Mouse (Mus musculus) heart, postnatal 0 days (tissue): ENCODE measurements around the gene Rptor. TPM values are rescaled to one million over a fixed set of nuclear protein-coding genes. Genes with fewer than 3 reads are reported as not detected.

Source experiments
- ATAC-seq: fragments of 200-750 bp; cut with Nextera tagmentation; 2 replicates; pipeline ENCODE4 v1.8.0; 2017; ENCODE audit warnings: low read depth, moderate number of reproducible peaks, moderate library complexity; ENCODE audit not compliant: insufficient read depth
- DNase-seq: peaks from one replicate; pipeline ENCODE4 v3.0.0-alpha.2; 2016; ENCODE audit warnings: low spot score
- H3K27ac ChIP-seq: fragments of 300-500 bp; sonication (generic); 2 replicates; pipeline ENCODE4 v1.5.1; 2014; ENCODE audit warnings: low read depth, mild to moderate bottlenecking
- H3K27me3 ChIP-seq: fragments of 300-500 bp; sonication (generic); 2 replicates; pipeline ENCODE4 v1.6.1; 2014; ENCODE audit warnings: low read length, mixed read lengths; ENCODE audit not compliant: control insufficient read depth, insufficient read depth
- H3K36me3 ChIP-seq: fragments of 300-500 bp; sonication (generic); replicated peaks from 2 replicates; pipeline ENCODE4 v1.6.1; 2014; ENCODE audit warnings: low read length, mixed read lengths; ENCODE audit not compliant: control insufficient read depth, insufficient read depth
- H3K4me1 ChIP-seq: fragments of 300-500 bp; sonication (generic); 2 replicates; pipeline ENCODE4 v1.6.1; 2014; ENCODE audit warnings: antibody characterized with exemption; ENCODE audit not compliant: control insufficient read depth, insufficient read depth
- H3K4me2 ChIP-seq: fragments of 300-500 bp; sonication (generic); 2 replicates; pipeline ENCODE4 v1.6.1; 2014; ENCODE audit warnings: low read depth, mild to moderate bottlenecking, low read length, moderate library complexity
- H3K4me3 ChIP-seq: fragments of 300-500 bp; sonication (generic); 2 replicates; pipeline ENCODE4 v1.5.1; 2014; ENCODE audit warnings: low read depth, low read length
- H3K9ac ChIP-seq: fragments of 300-500 bp; sonication (generic); replicated peaks from 2 replicates; pipeline ENCODE4 v1.6.1; 2014; ENCODE audit warnings: low read depth, low read length, mixed read lengths
- H3K9me3 ChIP-seq: fragments of 300-500 bp; sonication (generic); replicated peaks from 2 replicates; pipeline ENCODE4 v1.6.1; 2016; ENCODE audit warnings: low read length; ENCODE audit not compliant: control insufficient read depth
- CTCF ChIP-seq: IDR thresholded peaks from 2 replicates; pipeline ENCODE4 v1.5.1; 2016; ENCODE audit warnings: antibody characterized with exemption, control low read depth, low read depth
- EP300 ChIP-seq: IDR thresholded peaks from 2 replicates; pipeline ENCODE4 v1.6.1; 2016; ENCODE audit warnings: antibody characterized with exemption, low read depth
- WGBS: fragments of 180-500 bp; shearing (Covaris S2); extraction: QIAGEN DNeasy Blood & Tissue Kit; methylation state at CpG from one replicate; pipeline ENCODE4 v1.1.7; 2014; 5-methylcytosine and 5-hydroxymethylcytosine counted together
- polyA plus RNA-seq: library from polyadenylated mRNA; unstranded; fragments of >200 nt; fragmentation: Nextera tagmentation; extraction: Ambion mirVana; gene quantifications from 2 replicates; pipeline ENCODE4 v1.2.1, GENCODE M21; 2015
- total RNA-seq: library from RNA; depleted of rRNA; stranded (reverse); fragments of >200 nt; gene quantifications from 2 replicates; pipeline ENCODE4 v1.2.3, GENCODE M21; 2014; ENCODE audit warnings: low replicate concordance

Gene Rptor
- total and polyA plus RNA-seq, 2 experiments from 2014 or later: 4.8 to 39.8 TPM

GRCm38 (mm10) chr11:119641831-119642381 is 39.2 kb downstream of the Rptor start:
- H3K4me2 ChIP-seq: no peak overlapping the region
- H3K4me3 ChIP-seq: no peak overlapping the region
- DNase-seq: no peak
- H3K4me1 ChIP-seq: peaks cover 8% of the 10 kb centered on the region; the same call in 1 of the 2 replicates
- no peaks in the 10 kb centered on the region for H3K9me3 ChIP-seq
- H3K27ac ChIP-seq: no peak overlapping the region
- TF ChIP-seq CTCF (no peak), EP300 (no peak)
- ATAC-seq: no peak
- H3K36me3 ChIP-seq: no peaks in the 10 kb centered on the region; the same call in 1 of the 2 replicates
- H3K27me3 ChIP-seq: no peaks in the 10 kb centered on the region
- no peak overlapping the region for H3K9ac ChIP-seq
- WGBS: 77% methylated on average over 9 of the region's 9 CpGs

GRCm38 (mm10) chr11:119643347-119643746 is 40.6 kb downstream of the Rptor start:
- Histone ChIP-seq H3K9ac (no peak overlapping the region), H3K4me2 (no peak overlapping the region), H3K27ac (no peak overlapping the region), H3K4me3 (no peak overlapping the region), H3K9me3 (no peaks in the 10 kb centered on the region), H3K27me3 (no peaks in the 10 kb centered on the region), H3K36me3 (no peaks in the 10 kb centered on the region), H3K4me1 (peaks cover 8% of the 10 kb centered on the region; the same call in 1 of the 2 replicates)
- WGBS: 72% methylated on average over 7 of the region's 7 CpGs
- DNase-seq (no peak), ATAC-seq (no peak)
- TF ChIP-seq CTCF: no peak
- no peak for TF ChIP-seq EP300

- Histone ChIP-seq H3K9me3 (no peaks in the 10 kb centered on the region), H3K36me3 (no peaks in the 10 kb centered on the region), H3K27me3 (no peaks in the 10 kb centered on the region), H3K9ac (no peak overlapping the region), H3K4me2 (no peak overlapping the region), H3K4me3 (no peak overlapping the region), H3K4me1 (peaks cover 8% of the 10 kb centered on the region; the same call in 1 of the 2 replicates), H3K27ac (no peak overlapping the region)
- ATAC-seq (no peak), DNase-seq (no peak)
- no peak for TF ChIP-seq EP300
- TF ChIP-seq CTCF: no peak
- 30% methylated on average over 7 of the region's 7 CpGs for WGBS
Observed at GRCm38 (mm10) chr11:119644140-119644539, 41.4 kb downstream of the Rptor start.

GRCm38 (mm10) chr11:119644612-119645379 is 42.1 kb downstream of the Rptor start:
- H3K36me3 ChIP-seq: no peaks in the 10 kb centered on the region
- no peaks in the 10 kb centered on the region for H3K27me3 ChIP-seq
- peaks cover 8% of the 10 kb centered on the region; the same call in 1 of the 2 replicates for H3K4me1 ChIP-seq
- WGBS: 82% methylated on average over 14 of the region's 14 CpGs
- TF ChIP-seq EP300 (no peak), CTCF (no peak)
- no peaks in the 10 kb centered on the region for H3K9me3 ChIP-seq
- ATAC-seq (no peak), DNase-seq (no peak)
- H3K4me2 ChIP-seq: no peak overlapping the region
- no peak overlapping the region for H3K9ac ChIP-seq
- no peak overlapping the region for H3K4me3 ChIP-seq
- no peak overlapping the region for H3K27ac ChIP-seq

GRCm38 (mm10) chr11:119650456-119650855 is 47.8 kb downstream of the Rptor start:
- DNase-seq (no peak), ATAC-seq (no peak)
- Histone ChIP-seq H3K4me2 (no peak overlapping the region), H3K36me3 (no peaks in the 10 kb centered on the region), H3K4me3 (no peak overlapping the region), H3K4me1 (no peaks in the 10 kb centered on the region), H3K9ac (no peak overlapping the region), H3K27ac (no peak overlapping the region), H3K27me3 (no peaks in the 10 kb centered on the region), H3K9me3 (no peaks in the 10 kb centered on the region)
- TF ChIP-seq CTCF (no peak), EP300 (no peak)

GRCm38 (mm10) chr11:119653336-119653735 is 50.6 kb downstream of the Rptor start:
- Histone ChIP-seq H3K9me3 (no peaks in the 10 kb centered on the region), H3K27me3 (no peaks in the 10 kb centered on the region), H3K4me3 (no peak overlapping the region), H3K4me2 (no peak overlapping the region), H3K9ac (no peak overlapping the region), H3K27ac (no peak overlapping the region), H3K36me3 (no peaks in the 10 kb centered on the region), H3K4me1 (no peaks in the 10 kb centered on the region)
- DNase-seq (no peak), ATAC-seq (no peak)
- 86% methylated on average over 9 of the region's 9 CpGs for WGBS
- TF ChIP-seq EP300 (no peak), CTCF (no peak)
